Mouse (Mus musculus) G1E (cell line): Measurements from ENCODE around the gene Rasl12.

Experiments
- CTCF ChIP-seq: IDR thresholded peaks from 2 replicates; pipeline ENCODE4 v1.5.1; 2012; ENCODE audit warnings: low read depth, low read length, inconsistent platforms, mixed read lengths
- GATA1 ChIP-seq: IDR thresholded peaks from 2 replicates; pipeline ENCODE4 v1.6.1; 2012; ENCODE audit warnings: borderline replicate concordance, low read length, inconsistent platforms, mixed read lengths
- TAL1 ChIP-seq: conservative IDR thresholded peaks from 2 replicates; pipeline ENCODE4 v1.6.1; 2012; ENCODE audit warnings: low read depth, low read length, inconsistent platforms, mixed read lengths

- TF ChIP-seq CTCF (no peak), GATA1 (no peak), TAL1 (no peak)
Observed at GRCm38 (mm10) chr9:65382751-65383097, 15.6 kb upstream of the Rasl12 start.
